Mouse (Mus musculus) urinary bladder, postnatal 0 days (tissue): ENCODE measurements around the gene Prcd. TPM values are rescaled to one million over a fixed set of nuclear protein-coding genes. Genes with fewer than 3 reads are reported as not detected.

Experiments
- polyA plus RNA-seq: library from polyadenylated mRNA; unstranded; fragments of >200 nt; fragmentation: Nextera tagmentation; extraction: Ambion mirVana; gene quantifications from 2 replicates; pipeline ENCODE4 v1.2.1, GENCODE M21; 2015

Gene Prcd
- 2.0 and 2.1 TPM in 2 replicates for polyA plus RNA-seq

GRCm38 (mm10) chr11:116653234-116653633 is at the start of gene Prcd:
Gene Prcd (plus strand): TSS chr11:116653534.

GRCm38 (mm10) chr11:116626299-116627071 is 26.8 kb upstream of the Prcd start, which contains the start of gene Rhbdf2:
Gene Rhbdf2 (minus strand): TSS chr11:116627019.

GRCm38 (mm10) chr11:116654255-116654821 is 1.0 kb downstream of the Prcd start, which contains the start of gene Cygb:
Gene Cygb (minus strand): TSS chr11:116654313.

Other genes with a start within 250 kb of the Prcd start
- 3.8 and 5.7 TPM in 2 replicates for gene Rnf157, start 240.5 kb upstream of the Prcd start, polyA plus RNA-seq
- 28.5 and 29.0 TPM in 2 replicates for gene Ubald2, start 219.4 kb upstream of the Prcd start, polyA plus RNA-seq
- 0.15 TPM in 1 of 2 replicates, not detected in the other for gene Qrich2, start 187.3 kb upstream of the Prcd start, polyA plus RNA-seq
- gene Prpsap1, start 159.3 kb upstream of the Prcd start, polyA plus RNA-seq: 104 and 124 TPM in 2 replicates
- gene Sphk1, start 122.6 kb upstream of the Prcd start, polyA plus RNA-seq: 11.5 and 12.1 TPM in 2 replicates
- 7.0 and 8.3 TPM in 2 replicates for gene Ube2o, start 72.1 kb upstream of the Prcd start, polyA plus RNA-seq
- not detected in 2 replicates for gene Aanat, start 67.1 kb upstream of the Prcd start, polyA plus RNA-seq
- gene Rhbdf2, start 26.5 kb upstream of the Prcd start, polyA plus RNA-seq: 3.3 and 6.2 TPM in 2 replicates
- gene Cygb, start 779 bp downstream of the Prcd start, polyA plus RNA-seq: 83.3 and 84.4 TPM in 2 replicates
- gene St6galnac1, start 122.0 kb downstream of the Prcd start, polyA plus RNA-seq: not detected in 2 replicates
- 29.5 and 34.3 TPM in 2 replicates for gene Mxra7, start 174.5 kb downstream of the Prcd start, polyA plus RNA-seq
- 45.8 and 53.5 TPM in 2 replicates for gene Mettl23, start 189.7 kb downstream of the Prcd start, polyA plus RNA-seq
- 48.9 and 52.1 TPM in 2 replicates for gene Jmjd6, start 189.9 kb downstream of the Prcd start, polyA plus RNA-seq
- gene Mfsd11, start 198.9 kb downstream of the Prcd start, polyA plus RNA-seq: 24.2 and 25.3 TPM in 2 replicates
- gene Srsf2, start 199.6 kb downstream of the Prcd start, polyA plus RNA-seq: 340 and 411 TPM in 2 replicates